ENCODE assay signal across 9 mouse cellular contexts in the genomic region with DNA sequence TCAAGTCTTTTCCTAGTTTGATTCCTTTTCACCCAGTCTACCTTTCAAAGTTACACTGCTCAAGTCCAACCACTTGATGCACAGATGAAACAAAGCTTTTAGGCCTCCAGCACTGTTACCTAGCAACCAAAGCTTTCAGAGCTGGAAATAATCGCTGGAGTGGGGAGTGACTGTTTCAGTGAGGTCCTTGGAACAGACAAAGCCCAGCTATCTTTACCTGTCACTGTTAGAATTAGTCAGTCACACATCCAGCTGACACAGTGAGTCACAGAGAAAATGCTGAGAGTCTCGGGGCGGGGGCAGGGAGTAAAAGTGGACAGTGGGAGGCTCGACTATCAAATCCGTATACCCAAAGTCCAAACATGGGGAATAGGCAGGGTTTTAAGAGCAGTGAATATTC. TPM values are rescaled to one million over a fixed set of nuclear protein-coding genes. Genes with fewer than 3 reads are reported as not detected.
A peak's percentile ranks its signal among the peaks of the same experiment; 100 is the strongest.
DNase-seq lines count a peak whose midpoint lies in the region; ATAC-seq and TF ChIP-seq lines count a peak whose summit lies in the region.
"Had no signal": no experiment of that assay in that cellular context is flagged by ENCODE, and none has a peak within 500 bp of the region (broad histone marks: within the 10 kb centered on the region; RNA-seq: fewer than 3 reads in every experiment).

No protein-coding gene starts in this region.

- TF ChIP-seq POLR2A in heart, adult 2 months (IDR thresholded peaks at IDR 0.05; ENCODE audit: insufficient read depth, low read depth, low read length) = no peak

- H3K4me1 ChIP-seq in heart, embryonic 11.5 days (ENCODE audit: control insufficient read depth, insufficient read depth, low read length) = peaks cover 7% of the 10 kb centered on the region
- H3K4me1 ChIP-seq in heart, adult 2 months (ENCODE audit: control insufficient read depth, insufficient read depth, low read length) = no peaks in the 10 kb centered on the region
- peaks cover 4% of the 10 kb centered on the region for H3K4me1 ChIP-seq in forebrain, embryonic 14.5 days (ENCODE audit: control insufficient read depth, insufficient read depth, low read length)
- peaks cover 17% of the 10 kb centered on the region for H3K4me1 ChIP-seq in midbrain, embryonic 11.5 days (ENCODE audit: control insufficient read depth, insufficient read depth, low read length)
- H3K4me1 ChIP-seq: megakaryocyte, embryonic 14.5 days had no signal

- H3K27ac ChIP-seq in heart, embryonic 11.5 days (ENCODE audit: low read depth, low read length) = peak overlapping the region; percentile 72
- no peak overlapping the region for H3K27ac ChIP-seq in heart, adult 2 months
- H3K27ac ChIP-seq in forebrain, embryonic 14.5 days (ENCODE audit: low read depth, low read length) = peak overlapping the region; percentile 65
- H3K27ac ChIP-seq in midbrain, embryonic 11.5 days (ENCODE audit: low read depth, low read length) = no peak overlapping the region

- intact Hi-C loops in heart, adult 2 months (cut with DNase I) = no loop called here

- ATAC-seq in heart, embryonic 11.5 days (replicated peaks; ENCODE audit: insufficient number of reproducible peaks, low FRiP score, low TSS enrichment) = peak; percentile 62; the same call in 1 of the 2 replicates
- ATAC-seq in forebrain, embryonic 14.5 days = peak; percentile 49; the same call in 1 of the 2 replicates
- peak; percentile 65 for ATAC-seq in midbrain, embryonic 11.5 days (ENCODE audit: low FRiP score)
- no peak for ATAC-seq in megakaryocyte, adult 5-6 weeks (ENCODE audit: poor library complexity, severe bottlenecking)

- no peaks in the 10 kb centered on the region for H3K9me3 ChIP-seq in heart, embryonic 11.5 days (replicated peaks; ENCODE audit: control insufficient read depth, low read length)
- H3K9me3 ChIP-seq in forebrain, embryonic 14.5 days (replicated peaks; ENCODE audit: control insufficient read depth, low read length) = no peaks in the 10 kb centered on the region
- no peaks in the 10 kb centered on the region for H3K9me3 ChIP-seq in midbrain, embryonic 11.5 days (ENCODE audit: control insufficient read depth, low read length)
- H3K9me3 ChIP-seq: megakaryocyte, embryonic 14.5 days had no signal

- H3K4me2 ChIP-seq in heart, embryonic 11.5 days = no peak overlapping the region
- H3K4me2 ChIP-seq in forebrain, embryonic 14.5 days (ENCODE audit: low read length) = no peak overlapping the region
- H3K4me2 ChIP-seq in midbrain, embryonic 11.5 days = no peak overlapping the region; the same call in 1 of the 2 replicates

- no peak for TF ChIP-seq CTCF in heart, adult 2 months (IDR thresholded peaks at IDR 0.05)

- peaks cover 10% of the 10 kb centered on the region; the same call in 1 of the 2 replicates for H3K27me3 ChIP-seq in heart, embryonic 11.5 days (ENCODE audit: control insufficient read depth, insufficient read depth, low read length)
- no peaks in the 10 kb centered on the region for H3K27me3 ChIP-seq in heart, adult 2 months (ENCODE audit: control insufficient read depth, insufficient read depth, low read length)
- no peaks in the 10 kb centered on the region for H3K27me3 ChIP-seq in forebrain, embryonic 14.5 days (replicated peaks; ENCODE audit: control insufficient read depth, insufficient read depth, low read length)
- H3K27me3 ChIP-seq in midbrain, embryonic 11.5 days (ENCODE audit: control insufficient read depth, insufficient read depth, low read length) = no peaks in the 10 kb centered on the region

- 24% methylated on average over 5 of the region's 5 CpGs for WGBS in heart, embryonic 11.5 days (ENCODE audit: insufficient replicate concordance)
- 29% methylated on average over 5 of the region's 5 CpGs for WGBS in heart, adult 2 months
- WGBS in forebrain, embryonic 14.5 days = 4% methylated on average over 5 of the region's 5 CpGs
- 21% methylated on average over 5 of the region's 5 CpGs for WGBS in midbrain, embryonic 11.5 days

- H3K9ac ChIP-seq in heart, embryonic 11.5 days (ENCODE audit: low read depth, low read length) = no peak overlapping the region
- no peak overlapping the region for H3K9ac ChIP-seq in heart, adult 2 months (ENCODE audit: low read depth, low read length)
- peak overlapping the region; percentile 17; the same call in 1 of the 2 replicates for H3K9ac ChIP-seq in forebrain, embryonic 14.5 days (ENCODE audit: low read length)
- 0 out of 2 replicates have a peak overlapping the region, but pooled peaks have one; percentile 5 for H3K9ac ChIP-seq in midbrain, embryonic 11.5 days (ENCODE audit: low read length)

- no peaks in the 10 kb centered on the region for H3K79me2 ChIP-seq in heart, adult 2 months (replicated peaks; ENCODE audit: control insufficient read depth, insufficient read depth, low read length)

- DNase-seq in heart, adult 2 months = no peak
- DNase-seq in R1 (ENCODE audit: low read depth, low spot score) = peak; percentile 41
- DNase-seq in forebrain, embryonic 14.5 days (ENCODE audit: low spot score) = peak; percentile 87
- peak; percentile 92 for DNase-seq in midbrain, embryonic 11.5 days (ENCODE audit: low spot score, missing footprints)
- DNase-seq in natural killer cell, adult 2 months (ENCODE audit: low spot score in 2 of 2) = no peak
- no peak for DNase-seq in T-cell, adult 2 months (ENCODE audit: low spot score)

- H3K36me3 ChIP-seq in heart, embryonic 11.5 days (ENCODE audit: control insufficient read depth, insufficient read depth, low read length) = no peaks in the 10 kb centered on the region; the same call in 1 of the 2 replicates
- no peaks in the 10 kb centered on the region for H3K36me3 ChIP-seq in heart, adult 2 months (ENCODE audit: control insufficient read depth, insufficient read depth, low read length)
- no peaks in the 10 kb centered on the region for H3K36me3 ChIP-seq in forebrain, embryonic 14.5 days (ENCODE audit: control insufficient read depth, insufficient read depth, low read length)
- no peaks in the 10 kb centered on the region for H3K36me3 ChIP-seq in midbrain, embryonic 11.5 days (ENCODE audit: control insufficient read depth, insufficient read depth, low read length)

- H3K4me3 ChIP-seq in heart, embryonic 11.5 days (ENCODE audit: low read depth, low read length) = no peak overlapping the region
- H3K4me3 ChIP-seq in heart, adult 2 months = no peak overlapping the region
- no peak overlapping the region for H3K4me3 ChIP-seq in forebrain, embryonic 14.5 days (ENCODE audit: low read depth, low read length)
- no peak overlapping the region for H3K4me3 ChIP-seq in midbrain, embryonic 11.5 days (ENCODE audit: low read depth, low read length)
- H3K4me3 ChIP-seq: megakaryocyte, embryonic 14.5 days had no signal

- no peak for TF ChIP-seq EP300 in heart, adult 2 months (IDR thresholded peaks at IDR 0.05; ENCODE audit: insufficient read depth, low read depth, low read length)

RNA-seq across cellular contexts. Expression of gene Wfs1, which starts 28.5 kb away (rescaled TPM):
- polyA plus RNA-seq in heart, embryonic 11.5 days (2014; fragmentation: Nextera tagmentation; extraction: Ambion mirVana) = 23.8 and 28.5 TPM in 2 replicates
- total RNA-seq in heart, adult 2 months (2021) = 10 to 100 TPM; 82.3 to 99.7 TPM
- polyA plus RNA-seq in heart, adult 2 months (2012; rRNA removed) = 72.3 and 73.8 TPM in 2 replicates
- 3.7 and 6.3 TPM in 2 replicates for polyA plus RNA-seq in forebrain, embryonic 14.5 days (2014; fragmentation: Nextera tagmentation; extraction: Ambion mirVana)
- 6.4 and 7.0 TPM in 2 replicates for polyA plus RNA-seq in midbrain, embryonic 11.5 days (2014; fragmentation: Nextera tagmentation; extraction: Ambion mirVana)
- 5.3 and 5.4 TPM in 2 replicates for total RNA-seq in megakaryocyte, adult 5-6 weeks (2015)
- 6.0 and 7.5 TPM in 2 replicates for total RNA-seq in megakaryocyte, adult 5-6 weeks (2017)

Comparison
In these comparisons a context has a peak if more than half of its experiments do, and no peak if none do; other contexts are left out.
1. H3K27ac ChIP-seq: peak in heart, embryonic 11.5 days (single experiment) and forebrain, embryonic 14.5 days (single experiment); none in heart, adult 2 months (single experiment) and midbrain, embryonic 11.5 days (single experiment).
2. H3K9ac ChIP-seq: peak in forebrain, embryonic 14.5 days (single experiment) and midbrain, embryonic 11.5 days (single experiment); none in heart, embryonic 11.5 days (single experiment) and heart, adult 2 months (single experiment).
3. DNase-seq: peak in R1 (single experiment), forebrain, embryonic 14.5 days (single experiment) and midbrain, embryonic 11.5 days (single experiment); none in heart, adult 2 months (0 of 2), natural killer cell, adult 2 months (0 of 2) and T-cell, adult 2 months (single experiment).